Mouse (Mus musculus): ENCODE results near the gene Immp2l.

DNA sequence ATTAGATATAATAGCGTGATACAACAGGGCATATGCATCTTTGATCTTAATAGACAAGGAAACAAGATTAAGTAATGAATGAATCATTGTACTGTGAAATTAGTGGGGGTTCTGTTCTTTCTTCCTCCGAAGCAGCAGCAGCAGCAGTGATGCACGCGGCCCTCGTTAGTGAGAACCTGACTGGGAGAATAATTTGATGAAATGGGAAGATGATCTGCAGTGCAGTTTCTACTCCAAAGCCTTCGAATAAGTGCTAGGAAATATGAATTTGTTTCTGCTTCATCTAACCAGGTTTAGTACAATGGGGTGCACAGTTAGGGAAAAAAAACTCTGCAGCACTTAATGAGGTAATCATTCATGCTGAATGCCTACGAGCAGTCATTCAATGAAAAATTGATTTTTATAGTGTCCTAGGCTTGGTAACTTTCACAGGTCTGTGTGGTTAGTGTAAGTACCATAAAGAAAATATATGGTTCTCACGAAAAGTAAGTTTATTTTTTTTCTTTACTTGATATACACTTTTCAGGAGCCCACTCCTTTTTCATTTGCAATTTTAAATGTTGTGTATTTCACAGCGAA, 401.3 kb downstream of the Immp2l start:
- TF ChIP-seq GATA1 (IDR thresholded peaks at IDR 0.05; ENCODE audit: borderline replicate concordance, low read length) (no peak), FLI1 (IDR thresholded peaks at IDR 0.05; ENCODE audit: low read length) (no peak)
